Mouse (Mus musculus) forebrain, embryonic 11.5 days (tissue): ENCODE data around the gene Dennd2c. TPM values are rescaled to one million over a fixed set of nuclear protein-coding genes. Genes with fewer than 3 reads are reported as not detected.
"Not testable (repeated sequence)": the region's sequence is repeated elsewhere in the genome, so short reads cannot be mapped to it uniquely, and the experiment has no call there.

Experiments used
- ATAC-seq: fragments of 200-750 bp; cut with Nextera tagmentation; replicated peaks from 2 replicates; pipeline ENCODE4 v1.8.0; 2017; ENCODE audit warnings: moderate TSS enrichment; ENCODE audit not compliant: low FRiP score
- DNase-seq: peaks from one replicate; pipeline ENCODE4 v3.0.0-alpha.2; 2017; ENCODE audit warnings: low spot score
- H3K27ac ChIP-seq: fragments of 300-500 bp; sonication (generic); 2 replicates; pipeline ENCODE4 v1.5.1; 2014; ENCODE audit warnings: low read depth, low read length
- H3K27me3 ChIP-seq: fragments of 300-500 bp; sonication (generic); 2 replicates; pipeline ENCODE4 v1.6.1; 2014; ENCODE audit warnings: mild to moderate bottlenecking, low read length, mixed read lengths; ENCODE audit not compliant: control insufficient read depth, insufficient read depth
- H3K36me3 ChIP-seq: fragments of 300-500 bp; sonication (generic); 2 replicates; pipeline ENCODE4 v1.6.1; 2014; ENCODE audit warnings: mild to moderate bottlenecking, low read length, moderate library complexity, mixed read lengths; ENCODE audit not compliant: control insufficient read depth, insufficient read depth
- H3K4me1 ChIP-seq: fragments of 300-500 bp; sonication (generic); replicated peaks from 2 replicates; pipeline ENCODE4 v1.6.1; 2014; ENCODE audit warnings: low read length, mixed read lengths; ENCODE audit not compliant: control insufficient read depth, insufficient read depth
- H3K4me2 ChIP-seq: fragments of 300-500 bp; sonication (generic); 2 replicates; pipeline ENCODE4 v1.6.1; 2014; ENCODE audit warnings: low read depth, mild to moderate bottlenecking, low read length, moderate library complexity, mixed read lengths; ENCODE audit not compliant: severe bottlenecking
- H3K4me3 ChIP-seq: fragments of 300-500 bp; sonication (generic); 2 replicates; pipeline ENCODE4 v1.5.1; 2014; ENCODE audit warnings: low read depth, low read length
- H3K9ac ChIP-seq: fragments of 300-500 bp; sonication (generic); 2 replicates; pipeline ENCODE4 v1.6.1; 2014; ENCODE audit warnings: low read length
- H3K9me3 ChIP-seq: fragments of 300-500 bp; sonication (generic); 2 replicates; pipeline ENCODE4 v1.6.1; 2016; ENCODE audit warnings: low read length, mixed read lengths; ENCODE audit not compliant: control insufficient read depth
- WGBS: fragments of 180-500 bp; shearing (Covaris S2); extraction: QIAGEN DNeasy Blood & Tissue Kit; methylation state at CpG from one replicate; pipeline ENCODE4 v1.1.7; 2014; 5-methylcytosine and 5-hydroxymethylcytosine counted together
- polyA plus RNA-seq: library from polyadenylated mRNA; unstranded; fragments of >200 nt; fragmentation: Nextera tagmentation; extraction: Ambion mirVana; gene quantifications from 2 replicates; pipeline ENCODE4 v1.2.1, GENCODE M21; 2014

The Dennd2c gene
- polyA plus RNA-seq, 1 experiment from 2014 or later = 2.7 TPM

DNA sequence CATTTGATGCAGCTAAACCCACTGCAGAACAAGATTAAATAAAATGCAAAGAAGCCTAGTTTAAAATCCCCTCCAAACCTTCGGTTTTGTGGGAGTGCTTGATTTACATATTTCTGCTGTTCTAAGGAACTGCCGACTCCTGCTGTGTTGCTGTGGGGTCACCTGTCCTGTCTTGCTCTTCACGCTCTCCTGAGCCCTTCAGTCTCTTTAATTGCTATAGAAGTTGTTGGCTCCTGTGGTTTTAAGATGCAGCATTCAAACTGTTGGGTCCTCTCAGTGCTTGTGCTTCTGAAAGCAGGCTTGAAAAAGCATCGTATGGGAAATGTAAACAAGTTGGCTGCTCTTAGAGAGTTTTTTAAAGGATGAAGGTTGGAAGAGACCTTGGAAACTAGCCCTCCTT, 25.8 kb downstream of the Dennd2c start:
- no peak for ATAC-seq
- 47% methylated on average over 4 of the region's 4 CpGs for WGBS
- peaks cover 3% of the 10 kb centered on the region; the same call in 1 of the 2 replicates for H3K4me1 ChIP-seq

GRCm38 (mm10) chr3:103129367-103130159, 27.2 kb downstream of the Dennd2c start:
- ATAC-seq (no peak), DNase-seq (no peak)
- Histone ChIP-seq H3K36me3 (no peaks in the 10 kb centered on the region), H3K4me2 (no peak overlapping the region), H3K4me1 (peaks cover 3% of the 10 kb centered on the region; the same call in 1 of the 2 replicates), H3K27ac (no peak overlapping the region), H3K27me3 (no peaks in the 10 kb centered on the region), H3K9ac (no peak overlapping the region), H3K9me3 (no peaks in the 10 kb centered on the region), H3K4me3 (no peak overlapping the region)
- WGBS = 89% methylated on average over 8 of the region's 8 CpGs

More for the DNA sequence above, 25.8 kb downstream of the Dennd2c start:
- no peak for DNase-seq
- Histone ChIP-seq H3K27me3 (no peaks in the 10 kb centered on the region), H3K4me2 (no peak overlapping the region), H3K9me3 (no peaks in the 10 kb centered on the region), H3K27ac (no peak overlapping the region), H3K9ac (no peak overlapping the region), H3K36me3 (no peaks in the 10 kb centered on the region), H3K4me3 (no peak overlapping the region)

GRCm38 (mm10) chr3:103130236-103130751, 27.9 kb downstream of the Dennd2c start:
- Histone ChIP-seq H3K36me3 (no peaks in the 10 kb centered on the region), H3K4me3 (no peak overlapping the region), H3K9ac (no peak overlapping the region; the same call in 1 of the 2 replicates), H3K27ac (no peak overlapping the region), H3K9me3 (no peaks in the 10 kb centered on the region), H3K27me3 (no peaks in the 10 kb centered on the region), H3K4me2 (no peak overlapping the region), H3K4me1 (peaks cover 3% of the 10 kb centered on the region; the same call in 1 of the 2 replicates)
- ATAC-seq (no peak), DNase-seq (no peak)
- 72% methylated on average over 6 of the region's 6 CpGs for WGBS

DNA sequence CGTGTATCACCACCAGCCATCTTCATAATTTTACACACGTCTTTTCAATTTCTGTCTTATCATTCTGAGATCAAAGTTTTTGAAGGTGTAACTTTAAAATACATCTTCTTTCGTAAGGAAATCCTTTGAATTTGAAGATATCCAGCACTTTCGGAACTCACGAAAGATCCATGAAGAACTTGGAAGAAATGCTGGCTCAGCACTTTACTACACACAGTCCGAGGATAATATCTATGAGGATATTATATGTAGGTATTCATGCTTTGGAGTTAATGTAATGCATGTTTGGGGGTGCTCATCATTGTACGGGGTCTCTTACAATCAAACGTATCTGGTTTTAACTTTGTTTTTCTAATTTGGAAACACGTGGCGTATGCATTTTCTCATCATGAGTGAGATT, 30.7 kb downstream of the Dennd2c start:
- Histone ChIP-seq H3K36me3 (no peaks in the 10 kb centered on the region), H3K4me2 (no peak overlapping the region), H3K27me3 (no peaks in the 10 kb centered on the region), H3K9me3 (no peaks in the 10 kb centered on the region), H3K27ac (no peak overlapping the region), H3K4me3 (no peak overlapping the region), H3K4me1 (no peaks in the 10 kb centered on the region), H3K9ac (no peak overlapping the region)
- DNase-seq (no peak), ATAC-seq (no peak)
- WGBS = 92% methylated on average over 10 of the region's 10 CpGs

GRCm38 (mm10) chr3:103136414-103137077, 34.1 kb downstream of the Dennd2c start:
- no peaks in the 10 kb centered on the region for H3K9me3 ChIP-seq
- no peak for ATAC-seq

GRCm38 (mm10) chr3:103139047-103139446, 36.6 kb downstream of the Dennd2c start:
- H3K9me3 ChIP-seq = no peaks in the 10 kb centered on the region
- DNase-seq = no peak
- no peaks in the 10 kb centered on the region for H3K27me3 ChIP-seq
- H3K9ac ChIP-seq = no peak overlapping the region
- no peaks in the 10 kb centered on the region for H3K4me1 ChIP-seq
- 82% methylated on average over 8 of the region's 8 CpGs for WGBS
- no peak overlapping the region for H3K27ac ChIP-seq
- ATAC-seq = no peak
- H3K36me3 ChIP-seq = no peaks in the 10 kb centered on the region
- H3K4me3 ChIP-seq = no peak overlapping the region
- no peak overlapping the region for H3K4me2 ChIP-seq

More at GRCm38 (mm10) chr3:103136414-103137077, 34.1 kb downstream of the Dennd2c start:
- Histone ChIP-seq H3K4me3 (no peak overlapping the region), H3K4me2 (no peak overlapping the region), H3K27ac (no peak overlapping the region), H3K9ac (no peak overlapping the region), H3K27me3 (no peaks in the 10 kb centered on the region), H3K36me3 (no peaks in the 10 kb centered on the region), H3K4me1 (no peaks in the 10 kb centered on the region)
- WGBS = 89% methylated on average over 4 of the region's 4 CpGs
- DNase-seq = no peak

DNA sequence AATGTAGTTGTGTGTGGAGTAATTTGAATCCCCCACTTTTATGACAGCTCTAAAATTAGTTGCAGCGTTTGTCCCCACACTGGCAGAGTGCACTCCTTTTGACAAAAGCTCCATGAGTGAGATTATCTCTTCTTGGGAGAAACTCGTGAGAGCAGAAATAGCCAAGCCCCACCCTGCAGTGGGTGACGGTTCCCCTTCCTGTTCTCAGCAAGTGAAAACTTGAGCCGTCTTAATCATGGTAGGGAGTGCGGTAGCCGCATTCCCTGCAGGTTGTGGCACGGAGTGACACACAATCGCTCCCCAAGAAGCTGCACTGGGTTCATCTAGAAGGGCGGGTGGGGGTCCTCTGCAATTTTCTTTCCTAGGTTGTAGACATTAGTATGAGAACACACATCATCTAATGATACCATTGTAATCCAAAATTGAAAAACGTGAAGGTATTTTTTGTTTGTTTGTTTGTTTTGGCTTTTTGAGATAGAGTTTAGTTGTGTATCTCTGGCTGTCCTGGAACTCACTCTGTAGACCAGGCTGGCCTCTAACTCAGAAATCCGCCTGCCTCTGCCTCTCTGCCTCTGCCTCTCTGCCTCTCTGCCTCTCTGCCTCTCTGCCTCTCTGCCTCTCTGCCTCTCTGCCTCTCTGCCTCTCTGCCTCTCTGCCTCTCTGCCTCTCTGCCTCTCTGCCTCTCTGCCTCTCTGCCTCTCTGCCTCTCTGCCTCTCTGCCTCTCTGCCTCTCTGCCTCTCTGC, 37.9 kb downstream of the Dennd2c start:
- H3K4me2 ChIP-seq, H3K9me3 ChIP-seq, H3K27ac ChIP-seq, H3K9ac ChIP-seq, ATAC-seq, H3K4me1 ChIP-seq, H3K4me3 ChIP-seq, DNase-seq, H3K36me3 ChIP-seq, H3K27me3 ChIP-seq: not testable (repeated sequence)
- 73% methylated on average over 11 of the region's 11 CpGs for WGBS

DNA sequence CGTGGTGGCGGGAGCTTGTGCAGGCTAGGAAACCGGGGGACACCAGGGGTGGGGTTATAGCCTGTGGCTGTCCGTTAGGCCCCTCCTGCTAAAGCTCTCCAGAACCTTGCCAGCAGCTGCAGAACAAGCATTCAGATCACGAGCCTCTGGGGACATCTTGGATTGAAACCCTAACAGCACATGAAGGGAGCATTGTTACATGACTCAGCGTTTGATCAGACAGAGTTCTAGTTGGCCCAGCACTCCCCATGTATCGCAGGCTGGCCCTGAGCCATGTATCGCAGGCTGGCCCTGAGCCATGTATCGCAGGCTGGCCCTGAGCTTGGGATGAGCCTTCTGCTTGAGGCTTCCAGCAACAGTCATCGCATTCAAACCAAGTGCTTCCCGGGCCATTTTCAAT, 38.9 kb downstream of the Dennd2c start:
- WGBS = 89% methylated on average over 11 of the region's 11 CpGs
- Histone ChIP-seq H3K9ac (no peak overlapping the region), H3K4me2 (no peak overlapping the region), H3K4me1 (no peaks in the 10 kb centered on the region), H3K27me3 (no peaks in the 10 kb centered on the region), H3K9me3 (no peaks in the 10 kb centered on the region), H3K36me3 (no peaks in the 10 kb centered on the region), H3K27ac (no peak overlapping the region), H3K4me3 (no peak overlapping the region)
- ATAC-seq = no peak
- no peak for DNase-seq
